Mouse (Mus musculus) liver, embryonic 14.5 days (tissue): ENCODE data around the gene Pmfbp1. TPM values are rescaled to one million over a fixed set of nuclear protein-coding genes. Genes with fewer than 3 reads are reported as not detected.

Source experiments
- ATAC-seq: fragments of 200-750 bp; cut with Nextera tagmentation; 2 replicates; pipeline ENCODE4 v1.8.0; 2017; ENCODE audit warnings: moderate number of reproducible peaks, mild to moderate bottlenecking, moderate library complexity; ENCODE audit not compliant: insufficient read depth
- DNase-seq, 3 experiments: peaks; one replicate each; pipeline ENCODE4 v3.0.0-alpha.2; 2012 to 2013; ENCODE audit warnings: low read depth in 3 of 3, low spot score in 3 of 3
- H3K27ac ChIP-seq: fragments of 300-500 bp; sonication (generic); 2 replicates; pipeline ENCODE4 v1.5.1; 2014; ENCODE audit warnings: moderate library complexity, mild to moderate bottlenecking, control low read depth, inconsistent platforms
- H3K27me3 ChIP-seq: fragments of 300-500 bp; sonication (generic); 2 replicates; pipeline ENCODE4 v1.6.1; 2014; ENCODE audit warnings: mild to moderate bottlenecking, low read length, moderate library complexity; ENCODE audit not compliant: control insufficient read depth, insufficient read depth
- H3K36me3 ChIP-seq: fragments of 300-500 bp; sonication (generic); replicated peaks from 2 replicates; pipeline ENCODE4 v1.6.1; 2014; ENCODE audit warnings: low read depth; ENCODE audit not compliant: control insufficient read depth, insufficient read depth
- H3K4me1 ChIP-seq, 2 experiments: fragments of 200-500 bp in 1 of 2; fragments of 300-500 bp in 1 of 2; sonication (generic) in 1 of 2; replicated peaks; 2 replicates each; pipeline ENCODE4 v1.6.1; 2012 to 2014; ENCODE audit warnings: antibody characterized with exemption in 1 of 2, inconsistent platforms in 1 of 2, low read length in 1 of 2; ENCODE audit not compliant: control insufficient read depth in 2 of 2, insufficient read depth in 2 of 2
- H3K4me2 ChIP-seq: fragments of 300-500 bp; sonication (generic); 2 replicates; pipeline ENCODE4 v1.6.1; 2014; ENCODE audit warnings: low read depth, mild to moderate bottlenecking, control low read depth, moderate library complexity
- H3K4me3 ChIP-seq, 2 experiments: fragments of 200-500 bp in 1 of 2; fragments of 300-500 bp in 1 of 2; sonication (generic) in 1 of 2; 2 replicates each; pipeline ENCODE4 v1.5.1; 2012 to 2014; ENCODE audit warnings: low read depth in 2 of 2, low read length in 2 of 2, mild to moderate bottlenecking in 2 of 2, control low read depth in 1 of 2, inconsistent platforms in 1 of 2, moderate library complexity in 1 of 2; ENCODE audit not compliant: insufficient read depth in 1 of 2
- H3K9ac ChIP-seq: fragments of 300-500 bp; sonication (generic); replicated peaks from 2 replicates; pipeline ENCODE4 v1.6.1; 2014; ENCODE audit warnings: mild to moderate bottlenecking, control low read depth, moderate library complexity
- H3K9me3 ChIP-seq: fragments of 300-500 bp; sonication (generic); 2 replicates; pipeline ENCODE4 v1.6.1; 2016; ENCODE audit warnings: low read length, mixed read lengths; ENCODE audit not compliant: control insufficient read depth
- CTCF ChIP-seq: IDR thresholded peaks from 2 replicates; pipeline ENCODE4 v1.5.1; 2016; ENCODE audit warnings: antibody characterized with exemption, low read depth, control low read depth
- EP300 ChIP-seq: IDR thresholded peaks from 2 replicates; pipeline ENCODE4 v1.6.1; 2016; ENCODE audit warnings: antibody characterized with exemption, low read depth
- WGBS: fragments of 180-500 bp; shearing (Covaris S2); extraction: QIAGEN DNeasy Blood & Tissue Kit; methylation state at CpG from one replicate; pipeline ENCODE4 v1.1.7; 2014; ENCODE audit not compliant: insufficient replicate concordance; 5-methylcytosine and 5-hydroxymethylcytosine counted together
- polyA plus RNA-seq, 2 experiments: library from polyadenylated mRNA; depleted of rRNA in 1 of 2; stranded (reverse) in 1 of 2; unstranded in 1 of 2; fragments of >200 nt; fragmentation: Nextera tagmentation in 1 of 2; extraction: Ambion mirVana in 1 of 2; gene quantifications; 2 replicates each; pipeline versions ENCODE4 v1.2.1 to v1.2.3; 2012 to 2014

Pmfbp1 gene
- polyA plus RNA-seq, 2 experiments = not detected

DNA sequence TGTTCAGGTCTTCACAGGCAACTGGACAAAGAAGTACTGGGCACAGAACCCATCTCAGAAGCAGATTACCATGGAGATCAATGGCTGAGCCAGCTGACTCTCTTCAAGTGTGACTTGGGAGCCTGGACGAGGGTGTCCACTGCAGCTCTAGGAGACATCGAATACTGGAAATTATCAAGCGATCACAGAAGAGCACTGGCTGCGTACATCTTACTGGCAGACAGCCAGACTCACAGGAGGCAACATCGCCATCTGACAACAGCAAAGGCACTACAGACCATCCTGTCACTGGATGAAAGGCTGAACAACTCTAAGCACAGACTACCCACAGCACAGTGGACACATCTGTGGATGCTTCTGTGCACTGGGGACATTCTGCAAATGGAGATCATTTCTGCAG lies 98.3 kb downstream of the Pmfbp1 start:
- 70% methylated on average over 5 of the region's 5 CpGs for WGBS
- DNase-seq = no peak
- no peak overlapping the region for H3K27ac ChIP-seq
- H3K4me3 ChIP-seq = no peak overlapping the region
- no peak overlapping the region for H3K4me2 ChIP-seq
- TF ChIP-seq EP300 (no peak), CTCF (no peak)
- no peaks in the 10 kb centered on the region for H3K27me3 ChIP-seq
- H3K36me3 ChIP-seq = no peaks in the 10 kb centered on the region
- H3K9me3 ChIP-seq = no peaks in the 10 kb centered on the region
- ATAC-seq = no peak
- H3K9ac ChIP-seq = no peak overlapping the region
- H3K4me1 ChIP-seq = no peaks in the 10 kb centered on the region

Other genes with a start within 250 kb of the Pmfbp1 start
- 7.9 and 8.6 TPM in 2 replicates for gene Dhx38, start 71.8 kb downstream of the Pmfbp1 start, polyA plus RNA-seq (2012; rRNA removed)
- gene Dhx38, start 71.8 kb downstream of the Pmfbp1 start, polyA plus RNA-seq (2014; fragmentation: Nextera tagmentation; extraction: Ambion mirVana) = 8.2 TPM in 2 replicates
- 2.2 TPM in 2 replicates for gene Txnl4b, start 71.9 kb downstream of the Pmfbp1 start, polyA plus RNA-seq (2012; rRNA removed)
- 10.0 and 12.8 TPM in 2 replicates for gene Txnl4b, start 71.9 kb downstream of the Pmfbp1 start, polyA plus RNA-seq (2014; fragmentation: Nextera tagmentation; extraction: Ambion mirVana)
- 21.8 and 31.9 TPM in 2 replicates for gene Hp, start 85.1 kb downstream of the Pmfbp1 start, polyA plus RNA-seq (2012; rRNA removed)
- 27.8 and 50.8 TPM in 2 replicates for gene Hp, start 85.1 kb downstream of the Pmfbp1 start, polyA plus RNA-seq (2014; fragmentation: Nextera tagmentation; extraction: Ambion mirVana)
- gene Dhodh, start 114.6 kb downstream of the Pmfbp1 start, polyA plus RNA-seq (2012; rRNA removed) = 12.5 and 14.8 TPM in 2 replicates
- gene Dhodh, start 114.6 kb downstream of the Pmfbp1 start, polyA plus RNA-seq (2014; fragmentation: Nextera tagmentation; extraction: Ambion mirVana) = 15.3 and 19.0 TPM in 2 replicates
- gene Pkd1l3, start 120.5 kb downstream of the Pmfbp1 start, polyA plus RNA-seq (2012; rRNA removed) = 0.76 and 0.88 TPM in 2 replicates
- gene Pkd1l3, start 120.5 kb downstream of the Pmfbp1 start, polyA plus RNA-seq (2014; fragmentation: Nextera tagmentation; extraction: Ambion mirVana) = 0.37 and 0.71 TPM in 2 replicates
- 14.4 and 19.5 TPM in 2 replicates for gene Ist1, start 199.2 kb downstream of the Pmfbp1 start, polyA plus RNA-seq (2012; rRNA removed)
- 31.1 and 32.6 TPM in 2 replicates for gene Ist1, start 199.2 kb downstream of the Pmfbp1 start, polyA plus RNA-seq (2014; fragmentation: Nextera tagmentation; extraction: Ambion mirVana)
- gene Zfp821, start 211.5 kb downstream of the Pmfbp1 start, polyA plus RNA-seq (2012; rRNA removed) = 3.2 and 4.8 TPM in 2 replicates
- 5.0 and 5.4 TPM in 2 replicates for gene Zfp821, start 211.5 kb downstream of the Pmfbp1 start, polyA plus RNA-seq (2014; fragmentation: Nextera tagmentation; extraction: Ambion mirVana)
- gene Atxn1l, start 243.7 kb downstream of the Pmfbp1 start, polyA plus RNA-seq (2012; rRNA removed) = 2.2 and 2.5 TPM in 2 replicates
- 2.0 and 2.1 TPM in 2 replicates for gene Atxn1l, start 243.7 kb downstream of the Pmfbp1 start, polyA plus RNA-seq (2014; fragmentation: Nextera tagmentation; extraction: Ambion mirVana)